Mouse (Mus musculus): ENCODE data around the gene Supt5. TPM values are rescaled to one million over a fixed set of nuclear protein-coding genes. Genes with fewer than 3 reads are reported as not detected.

The Supt5 gene
- polyA plus RNA-seq, 1 experiment from 2014 or later, result 92.1 TPM

GRCm38 (mm10) chr7:28373131-28373581, 34.6 kb upstream of the Supt5 start:
- peaks cover 16% of the 10 kb centered on the region for H3K36me3 ChIP-seq
- H3K4me1 ChIP-seq (replicated peaks), result peaks cover 67% of the 10 kb centered on the region

GRCm38 (mm10) chr7:28372251-28373108, 33.9 kb upstream of the Supt5 start, which contains the start of gene Plekhg2:
TSS of gene Plekhg2 (minus strand) at chr7:28372599.
- peak within 1 kb of the TSS; percentile 64 for H3K4me3 ChIP-seq
- H3K9ac ChIP-seq, result peak within 1 kb of the TSS; percentile 84
- H3K9me3 ChIP-seq, result no peaks in the 10 kb centered on the region
- peak within 1 kb of the TSS; percentile 91 for H3K27ac ChIP-seq (replicated peaks)
- H3K4me1 ChIP-seq (replicated peaks), result peaks cover 60% of the 10 kb centered on the region
- ATAC-seq (ENCODE audit: low read depth), result peak; percentile 85
- H3K4me2 ChIP-seq, result peak within 1 kb of the TSS; percentile 78
- peaks cover 22% of the 10 kb centered on the region for H3K36me3 ChIP-seq
- under 1% methylated on average over 65 of the region's 66 CpGs for WGBS
- no peaks in the 10 kb centered on the region for H3K27me3 ChIP-seq

More at GRCm38 (mm10) chr7:28373131-28373581, 34.6 kb upstream of the Supt5 start:
- WGBS, result under 1% methylated on average over 9 of the region's 9 CpGs
- peak overlapping the region; percentile 64 for H3K4me3 ChIP-seq
- ATAC-seq (ENCODE audit: low read depth), result peak; percentile 1
- H3K9me3 ChIP-seq, result no peaks in the 10 kb centered on the region
- peak overlapping the region; percentile 35; the same call in 1 of the 2 replicates for H3K9ac ChIP-seq
- H3K27ac ChIP-seq (replicated peaks), result peak overlapping the region; percentile 91
- H3K27me3 ChIP-seq, result no peaks in the 10 kb centered on the region
- peak overlapping the region; percentile 78 for H3K4me2 ChIP-seq

GRCm38 (mm10) chr7:28371514-28371989, 33.0 kb upstream of the Supt5 start:
- ATAC-seq (ENCODE audit: low read depth), result peak; percentile 6; the same call in 1 of the 2 replicates
- peak overlapping the region; percentile 84 for H3K9ac ChIP-seq

GRCm38 (mm10) chr7:28370977-28371513, 32.5 kb upstream of the Supt5 start:
- Histone ChIP-seq H3K9ac (peak overlapping the region; percentile 84), H3K4me1 (replicated peaks) (peaks cover 47% of the 10 kb centered on the region), H3K27me3 (no peaks in the 10 kb centered on the region), H3K9me3 (no peaks in the 10 kb centered on the region), H3K4me3 (peak overlapping the region; percentile 64), H3K27ac (replicated peaks) (peak overlapping the region; percentile 91), H3K36me3 (peaks cover 37% of the 10 kb centered on the region), H3K4me2 (peak overlapping the region; percentile 78)
- ATAC-seq (ENCODE audit: low read depth), result no peak
- WGBS, result 8% methylated on average over 11 of the region's 11 CpGs

More at GRCm38 (mm10) chr7:28371514-28371989, 33.0 kb upstream of the Supt5 start:
- Histone ChIP-seq H3K4me2 (peak overlapping the region; percentile 78), H3K36me3 (peaks cover 32% of the 10 kb centered on the region), H3K27ac (replicated peaks) (peak overlapping the region; percentile 91), H3K4me1 (replicated peaks) (peaks cover 52% of the 10 kb centered on the region), H3K4me3 (peak overlapping the region; percentile 64), H3K27me3 (no peaks in the 10 kb centered on the region), H3K9me3 (no peaks in the 10 kb centered on the region)
- under 1% methylated on average over 42 of the region's 43 CpGs for WGBS

GRCm38 (mm10) chr7:28370051-28370450, 31.5 kb upstream of the Supt5 start:
- Histone ChIP-seq H3K27ac (replicated peaks) (no peak overlapping the region), H3K27me3 (no peaks in the 10 kb centered on the region), H3K4me3 (peak overlapping the region; percentile 64), H3K4me1 (replicated peaks) (peaks cover 37% of the 10 kb centered on the region), H3K36me3 (peaks cover 45% of the 10 kb centered on the region), H3K9ac (peak overlapping the region; percentile 84; the same call in 1 of the 2 replicates), H3K9me3 (no peaks in the 10 kb centered on the region), H3K4me2 (peak overlapping the region; percentile 78)
- WGBS, result 93% methylated on average over 14 of the region's 14 CpGs
- no peak for ATAC-seq (ENCODE audit: low read depth)

GRCm38 (mm10) chr7:28368276-28368920, 29.9 kb upstream of the Supt5 start:
- Histone ChIP-seq H3K27me3 (no peaks in the 10 kb centered on the region), H3K4me1 (replicated peaks) (peaks cover 28% of the 10 kb centered on the region), H3K27ac (replicated peaks) (no peak overlapping the region), H3K9ac (no peak overlapping the region), H3K4me2 (no peak overlapping the region), H3K36me3 (peaks cover 61% of the 10 kb centered on the region), H3K4me3 (no peak overlapping the region), H3K9me3 (no peaks in the 10 kb centered on the region)
- no peak for ATAC-seq (ENCODE audit: low read depth)
- 93% methylated on average over 16 of the region's 16 CpGs for WGBS

- Histone ChIP-seq H3K36me3 (peaks cover 65% of the 10 kb centered on the region), H3K9ac (no peak overlapping the region), H3K4me3 (no peak overlapping the region), H3K4me2 (no peak overlapping the region), H3K27me3 (no peaks in the 10 kb centered on the region), H3K9me3 (no peaks in the 10 kb centered on the region), H3K4me1 (replicated peaks) (peaks cover 28% of the 10 kb centered on the region), H3K27ac (replicated peaks) (no peak overlapping the region)
- no peak for ATAC-seq (ENCODE audit: low read depth)
- WGBS, result 91% methylated on average over 16 of the region's 16 CpGs
These were observed 29.2 kb upstream of the Supt5 start for GRCm38 (mm10) chr7:28367663-28368275.

- H3K27me3 ChIP-seq, result no peaks in the 10 kb centered on the region
- peaks cover 84% of the 10 kb centered on the region for H3K36me3 ChIP-seq
- H3K9ac ChIP-seq, result no peak overlapping the region
- no peak for ATAC-seq (ENCODE audit: low read depth)
- no peak overlapping the region for H3K4me3 ChIP-seq
- H3K4me1 ChIP-seq (replicated peaks), result peaks cover 14% of the 10 kb centered on the region; the same call in 1 of the 2 replicates
- 90% methylated on average over 16 of the region's 16 CpGs for WGBS
- no peak overlapping the region for H3K27ac ChIP-seq (replicated peaks)
- H3K4me2 ChIP-seq, result no peak overlapping the region
- no peaks in the 10 kb centered on the region for H3K9me3 ChIP-seq
These were observed 24.0 kb upstream of the Supt5 start for GRCm38 (mm10) chr7:28362441-28363060.

GRCm38 (mm10) chr7:28361647-28362341, 23.2 kb upstream of the Supt5 start:
- no peaks in the 10 kb centered on the region for H3K9me3 ChIP-seq
- H3K27ac ChIP-seq (replicated peaks), result no peak overlapping the region
- no peak overlapping the region for H3K4me2 ChIP-seq
- H3K9ac ChIP-seq, result no peak overlapping the region
- 96% methylated on average over 20 of the region's 20 CpGs for WGBS
- H3K4me3 ChIP-seq, result no peak overlapping the region
- H3K27me3 ChIP-seq, result no peaks in the 10 kb centered on the region
- peaks cover 76% of the 10 kb centered on the region for H3K36me3 ChIP-seq
- H3K4me1 ChIP-seq (replicated peaks), result peaks cover 21% of the 10 kb centered on the region
- ATAC-seq (ENCODE audit: low read depth), result no peak

GRCm38 (mm10) chr7:28360291-28360690, 21.7 kb upstream of the Supt5 start:
- H3K36me3 ChIP-seq, result peaks cover 65% of the 10 kb centered on the region
- H3K27ac ChIP-seq (replicated peaks), result no peak overlapping the region
- WGBS, result 92% methylated on average over 6 of the region's 6 CpGs
- H3K4me2 ChIP-seq, result no peak overlapping the region
- H3K4me3 ChIP-seq, result no peak overlapping the region
- no peak for ATAC-seq (ENCODE audit: low read depth)
- H3K27me3 ChIP-seq, result no peaks in the 10 kb centered on the region
- H3K9ac ChIP-seq, result no peak overlapping the region
- H3K4me1 ChIP-seq (replicated peaks), result peaks cover 24% of the 10 kb centered on the region
- H3K9me3 ChIP-seq, result no peaks in the 10 kb centered on the region

- no peak overlapping the region for H3K27ac ChIP-seq (replicated peaks)
- H3K4me1 ChIP-seq (replicated peaks), result peaks cover 24% of the 10 kb centered on the region
- H3K9ac ChIP-seq, result no peak overlapping the region
- H3K4me3 ChIP-seq, result no peak overlapping the region
- no peak for ATAC-seq (ENCODE audit: low read depth)
- H3K27me3 ChIP-seq, result no peaks in the 10 kb centered on the region
- no peak overlapping the region for H3K4me2 ChIP-seq
- H3K36me3 ChIP-seq, result peaks cover 64% of the 10 kb centered on the region
- 91% methylated on average over 10 of the region's 10 CpGs for WGBS
- H3K9me3 ChIP-seq, result no peaks in the 10 kb centered on the region
These were observed 21.3 kb upstream of the Supt5 start for GRCm38 (mm10) chr7:28359854-28360253.
